Mouse (Mus musculus) liver, embryonic 14.5 days (tissue): ENCODE results near the gene Xylt1.

Experiments used
- CTCF ChIP-seq: IDR thresholded peaks from 2 replicates; pipeline ENCODE4 v1.5.1; 2016; ENCODE audit warnings: antibody characterized with exemption, low read depth, control low read depth
- EP300 ChIP-seq: IDR thresholded peaks from 2 replicates; pipeline ENCODE4 v1.6.1; 2016; ENCODE audit warnings: antibody characterized with exemption, low read depth

GRCm38 (mm10) chr7:117484589-117484988 lies 103.8 kb downstream of the Xylt1 start:
- no peak for TF ChIP-seq CTCF
- TF ChIP-seq EP300: no peak
